Mouse (Mus musculus): Measurements from ENCODE around the gene Akirin1.

- no peak for TF ChIP-seq POLR2A (IDR thresholded peaks at IDR 0.05; ENCODE audit: borderline replicate concordance, control insufficient read depth, low read depth, low read length)
- no peak for TF ChIP-seq CTCF (IDR thresholded peaks at IDR 0.05; ENCODE audit: control insufficient read depth, insufficient read depth, low read length)
Measured at GRCm38 (mm10) chr4:123693384-123693783, 56.8 kb downstream of the Akirin1 start.
